7 mouse cellular contexts compared by ENCODE assay signal in genomic region chr5:148554242-148554641, GRCm38 (mm10). TPM values are rescaled to one million over a fixed set of nuclear protein-coding genes. Genes with fewer than 3 reads are reported as not detected.
A peak's percentile ranks its signal among the peaks of the same experiment; 100 is the strongest.
DNase-seq lines count a peak whose midpoint lies in the region; ATAC-seq lines count a peak whose summit lies in the region.

No protein-coding gene starts in this region.

- H3K9ac ChIP-seq in kidney, embryonic 15.5 days, result no peak overlapping the region
- 0 out of 2 replicates have a peak overlapping the region, but pooled peaks have one; percentile 4 for H3K9ac ChIP-seq in embryonic facial prominence, embryonic 15.5 days
- H3K9ac ChIP-seq in hindbrain, embryonic 13.5 days, result no peak overlapping the region; the same call in 1 of the 2 replicates
- H3K9ac ChIP-seq in midbrain, embryonic 15.5 days, result no peak overlapping the region

- DNase-seq in kidney, adult 8-10 months, result no peak
- no peak for DNase-seq in gastrocnemius, postnatal 10 days
- DNase-seq in lung, postnatal 14 days, result no peak

- H3K4me3 ChIP-seq in kidney, embryonic 15.5 days (replicated peaks), result 0 out of 2 replicates have a peak overlapping the region, but pooled peaks have one; percentile 14
- 0 out of 2 replicates have a peak overlapping the region, but pooled peaks have one; percentile 8 for H3K4me3 ChIP-seq in embryonic facial prominence, embryonic 15.5 days (replicated peaks)
- no peak overlapping the region for H3K4me3 ChIP-seq in hindbrain, embryonic 13.5 days
- no peak overlapping the region for H3K4me3 ChIP-seq in midbrain, embryonic 15.5 days

- H3K27me3 ChIP-seq in kidney, embryonic 15.5 days, result 0 out of 2 replicates have a peak, but pooled peaks cover 5% of the 10 kb centered on the region
- no peaks in the 10 kb centered on the region; the same call in 1 of the 2 replicates for H3K27me3 ChIP-seq in embryonic facial prominence, embryonic 15.5 days
- H3K27me3 ChIP-seq in hindbrain, embryonic 13.5 days, result 0 out of 2 replicates have a peak, but pooled peaks cover 3% of the 10 kb centered on the region
- H3K27me3 ChIP-seq in midbrain, embryonic 15.5 days (replicated peaks), result no peaks in the 10 kb centered on the region

- no peak overlapping the region for H3K27ac ChIP-seq in kidney, embryonic 15.5 days
- H3K27ac ChIP-seq in embryonic facial prominence, embryonic 15.5 days (replicated peaks), result no peak overlapping the region
- H3K27ac ChIP-seq in hindbrain, embryonic 13.5 days, result no peak overlapping the region
- no peak overlapping the region for H3K27ac ChIP-seq in midbrain, embryonic 15.5 days

- H3K9me3 ChIP-seq in kidney, embryonic 15.5 days (replicated peaks), result no peaks in the 10 kb centered on the region
- H3K9me3 ChIP-seq in embryonic facial prominence, embryonic 15.5 days (replicated peaks), result no peaks in the 10 kb centered on the region
- no peaks in the 10 kb centered on the region for H3K9me3 ChIP-seq in hindbrain, embryonic 13.5 days
- H3K9me3 ChIP-seq in midbrain, embryonic 15.5 days, result no peaks in the 10 kb centered on the region

- H3K4me2 ChIP-seq in kidney, embryonic 15.5 days, result peak overlapping the region; percentile 52
- H3K4me2 ChIP-seq in embryonic facial prominence, embryonic 15.5 days (replicated peaks), result peak overlapping the region; percentile 39
- H3K4me2 ChIP-seq in hindbrain, embryonic 13.5 days, result peak overlapping the region; percentile 49
- H3K4me2 ChIP-seq in midbrain, embryonic 15.5 days, result peak overlapping the region; percentile 40

- 26% methylated on average over 7 of the region's 7 CpGs for WGBS in kidney, embryonic 15.5 days
- 17% methylated on average over 7 of the region's 7 CpGs for WGBS in embryonic facial prominence, embryonic 15.5 days
- 19% methylated on average over 7 of the region's 7 CpGs for WGBS in hindbrain, embryonic 13.5 days
- 12% methylated on average over 7 of the region's 7 CpGs for WGBS in midbrain, embryonic 15.5 days

- no peaks in the 10 kb centered on the region for H3K36me3 ChIP-seq in kidney, embryonic 15.5 days
- H3K36me3 ChIP-seq in embryonic facial prominence, embryonic 15.5 days, result no peaks in the 10 kb centered on the region
- H3K36me3 ChIP-seq in hindbrain, embryonic 13.5 days, result no peaks in the 10 kb centered on the region
- H3K36me3 ChIP-seq in midbrain, embryonic 15.5 days (replicated peaks), result no peaks in the 10 kb centered on the region

- H3K4me1 ChIP-seq in kidney, embryonic 15.5 days, result peaks cover 28% of the 10 kb centered on the region
- H3K4me1 ChIP-seq in embryonic facial prominence, embryonic 15.5 days, result peaks cover 34% of the 10 kb centered on the region
- H3K4me1 ChIP-seq in hindbrain, embryonic 13.5 days (replicated peaks), result peaks cover 34% of the 10 kb centered on the region
- H3K4me1 ChIP-seq in midbrain, embryonic 15.5 days, result peaks cover 33% of the 10 kb centered on the region

- no peak for ATAC-seq in kidney, embryonic 15.5 days (replicated peaks; ENCODE audit: low FRiP score)
- ATAC-seq in embryonic facial prominence, embryonic 15.5 days (ENCODE audit: insufficient number of reproducible peaks, low FRiP score, low TSS enrichment, low read depth), result no peak
- no peak for ATAC-seq in hindbrain, embryonic 13.5 days (ENCODE audit: low FRiP score)
- ATAC-seq in midbrain, embryonic 15.5 days (replicated peaks), result no peak

RNA-seq across cellular contexts. Expression of gene Ubl3, which starts 1.7 kb away (rescaled TPM):
- polyA plus RNA-seq in kidney, embryonic 15.5 days (2015; fragmentation: Nextera tagmentation; extraction: Ambion mirVana), result 68.8 and 76.0 TPM in 2 replicates
- polyA plus RNA-seq in embryonic facial prominence, embryonic 15.5 days (2015; fragmentation: Nextera tagmentation; extraction: Ambion mirVana), result 73.5 and 74.7 TPM in 2 replicates
- 77.5 and 88.4 TPM in 2 replicates for polyA plus RNA-seq in hindbrain, embryonic 13.5 days (2015; fragmentation: Nextera tagmentation; extraction: Ambion mirVana)
- polyA plus RNA-seq in midbrain, embryonic 15.5 days (2015; fragmentation: Nextera tagmentation; extraction: Ambion mirVana), result 78.7 and 84.4 TPM in 2 replicates
- 10 to 100 TPM; 81.3 to 82.0 TPM for total RNA-seq in gastrocnemius, postnatal 10 days (2021)

Comparison
In these comparisons a context has a peak if more than half of its experiments do, and no peak if none do; other contexts are left out.
1. H3K4me3 ChIP-seq: peak in kidney, embryonic 15.5 days (single experiment) and embryonic facial prominence, embryonic 15.5 days (single experiment); none in hindbrain, embryonic 13.5 days (single experiment) and midbrain, embryonic 15.5 days (single experiment).
2. Peak in every context shown above with its lines, with median percentiles within 50 percentile points of each other: H3K4me2 ChIP-seq.